Mouse (Mus musculus) erythroblast, embryonic 14.5 days (primary cell): Measurements from ENCODE around the gene Ube2d1. TPM values are rescaled to one million over a fixed set of nuclear protein-coding genes. Genes with fewer than 3 reads are reported as not detected.

Experiments used
- H3K27me3 ChIP-seq: 2 replicates; pipeline ENCODE4 v1.6.1; 2012; ENCODE audit warnings: inconsistent platforms; ENCODE audit not compliant: control insufficient read depth
- H3K36me3 ChIP-seq: 2 replicates; pipeline ENCODE4 v1.6.1; 2012; ENCODE audit warnings: mild to moderate bottlenecking, inconsistent platforms; ENCODE audit not compliant: control insufficient read depth
- H3K4me1 ChIP-seq: 2 replicates; pipeline ENCODE4 v1.6.1; 2012; ENCODE audit warnings: inconsistent platforms; ENCODE audit not compliant: control insufficient read depth
- H3K4me3 ChIP-seq: replicated peaks from 2 replicates; pipeline ENCODE3; 2012; ENCODE audit warnings: moderate library complexity, mild to moderate bottlenecking, inconsistent platforms
- H3K9me3 ChIP-seq: 2 replicates; pipeline ENCODE4 v1.6.1; 2012; ENCODE audit warnings: low read length, inconsistent platforms, mixed read lengths; ENCODE audit not compliant: control insufficient read depth
- GATA1 ChIP-seq: IDR thresholded peaks from 2 replicates; pipeline ENCODE4 v1.6.1; 2012; ENCODE audit warnings: low read length, inconsistent platforms, mixed read lengths
- TAL1 ChIP-seq: IDR thresholded peaks from 3 replicates; pipeline ENCODE4 v1.6.1; 2012; ENCODE audit warnings: low read length, inconsistent platforms, mixed read lengths
- polyA plus RNA-seq: library from polyadenylated mRNA; stranded (reverse); fragments of >175 nt; gene quantifications from 2 replicates; pipeline ENCODE4 v1.2.3, GENCODE M21; 2012

Ube2d1 gene
- polyA plus RNA-seq: 0.07 TPM in 1 of 2 replicates, not detected in the other

- H3K4me3 ChIP-seq: peak within 1 kb of the TSS; percentile 65
- no peaks in the 10 kb centered on the region for H3K9me3 ChIP-seq
- no peaks in the 10 kb centered on the region for H3K36me3 ChIP-seq
- TF ChIP-seq GATA1: no peak
- no peak for TF ChIP-seq TAL1
- H3K27me3 ChIP-seq: peaks cover 27% of the 10 kb centered on the region
- peaks cover 11% of the 10 kb centered on the region for H3K4me1 ChIP-seq
Measured at GRCm38 (mm10) chr10:71285126-71285580, at the start of gene Ube2d1. Gene Ube2d1 (minus strand): TSS chr10:71285262.

GRCm38 (mm10) chr10:71332859-71333258, 47.8 kb upstream of the Ube2d1 start:
- Histone ChIP-seq H3K27me3 (no peaks in the 10 kb centered on the region), H3K9me3 (no peaks in the 10 kb centered on the region), H3K4me3 (no peak overlapping the region), H3K36me3 (peaks cover 84% of the 10 kb centered on the region), H3K4me1 (no peaks in the 10 kb centered on the region)
- no peak for TF ChIP-seq GATA1
- TF ChIP-seq TAL1: no peak

- Histone ChIP-seq H3K36me3 (peaks cover 88% of the 10 kb centered on the region), H3K4me1 (no peaks in the 10 kb centered on the region), H3K9me3 (no peaks in the 10 kb centered on the region), H3K4me3 (no peak overlapping the region), H3K27me3 (no peaks in the 10 kb centered on the region)
- TF ChIP-seq GATA1 (no peak), TAL1 (no peak)
Measured at GRCm38 (mm10) chr10:71332376-71332775, 47.3 kb upstream of the Ube2d1 start.

- Histone ChIP-seq H3K36me3 (peaks cover 86% of the 10 kb centered on the region), H3K4me3 (no peak overlapping the region), H3K27me3 (no peaks in the 10 kb centered on the region), H3K9me3 (no peaks in the 10 kb centered on the region), H3K4me1 (no peaks in the 10 kb centered on the region)
- TF ChIP-seq GATA1 (no peak), TAL1 (no peak)
Measured at GRCm38 (mm10) chr10:71331908-71332307, 46.8 kb upstream of the Ube2d1 start.

GRCm38 (mm10) chr10:71330070-71330469, 45.0 kb upstream of the Ube2d1 start:
- Histone ChIP-seq H3K9me3 (no peaks in the 10 kb centered on the region), H3K27me3 (no peaks in the 10 kb centered on the region), H3K36me3 (peaks cover 68% of the 10 kb centered on the region), H3K4me1 (no peaks in the 10 kb centered on the region), H3K4me3 (no peak overlapping the region)
- TF ChIP-seq GATA1 (no peak), TAL1 (no peak)

- Histone ChIP-seq H3K9me3 (no peaks in the 10 kb centered on the region), H3K4me1 (no peaks in the 10 kb centered on the region), H3K27me3 (no peaks in the 10 kb centered on the region), H3K4me3 (no peak overlapping the region), H3K36me3 (peaks cover 60% of the 10 kb centered on the region)
- no peak for TF ChIP-seq TAL1
- no peak for TF ChIP-seq GATA1
Measured at GRCm38 (mm10) chr10:71329295-71329694, 44.2 kb upstream of the Ube2d1 start.

GRCm38 (mm10) chr10:71328870-71329269, 43.8 kb upstream of the Ube2d1 start:
- no peaks in the 10 kb centered on the region for H3K9me3 ChIP-seq
- no peak overlapping the region for H3K4me3 ChIP-seq
- TF ChIP-seq TAL1: no peak
- TF ChIP-seq GATA1: no peak
- H3K36me3 ChIP-seq: peaks cover 56% of the 10 kb centered on the region
- no peaks in the 10 kb centered on the region for H3K4me1 ChIP-seq
- no peaks in the 10 kb centered on the region for H3K27me3 ChIP-seq

GRCm38 (mm10) chr10:71328382-71328781, 43.3 kb upstream of the Ube2d1 start:
- Histone ChIP-seq H3K4me3 (no peak overlapping the region), H3K36me3 (peaks cover 51% of the 10 kb centered on the region), H3K27me3 (no peaks in the 10 kb centered on the region), H3K4me1 (no peaks in the 10 kb centered on the region), H3K9me3 (no peaks in the 10 kb centered on the region)
- no peak for TF ChIP-seq TAL1
- no peak for TF ChIP-seq GATA1

GRCm38 (mm10) chr10:71327386-71327785, 42.3 kb upstream of the Ube2d1 start:
- no peak for TF ChIP-seq GATA1
- no peak for TF ChIP-seq TAL1
- Histone ChIP-seq H3K4me3 (no peak overlapping the region), H3K36me3 (peaks cover 41% of the 10 kb centered on the region), H3K9me3 (no peaks in the 10 kb centered on the region), H3K4me1 (no peaks in the 10 kb centered on the region), H3K27me3 (no peaks in the 10 kb centered on the region)

- Histone ChIP-seq H3K27me3 (no peaks in the 10 kb centered on the region), H3K4me3 (no peak overlapping the region), H3K36me3 (peaks cover 37% of the 10 kb centered on the region), H3K4me1 (no peaks in the 10 kb centered on the region), H3K9me3 (no peaks in the 10 kb centered on the region)
- TF ChIP-seq TAL1 (no peak), GATA1 (no peak)
Measured at GRCm38 (mm10) chr10:71326789-71327188, 41.7 kb upstream of the Ube2d1 start.
